In genomic region chr10:58364770-58365515, GRCm38 (mm10) we compare ENCODE assay signal across 11 mouse cellular contexts. TPM values are rescaled to one million over a fixed set of nuclear protein-coding genes. Genes with fewer than 3 reads are reported as not detected.
DNase-seq lines count a peak whose midpoint lies in the region; ATAC-seq and TF ChIP-seq lines count a peak whose summit lies in the region.
"Had no signal": no experiment of that assay in that cellular context is flagged by ENCODE, and none has a peak within 500 bp of the region (broad histone marks: within the 10 kb centered on the region; RNA-seq: fewer than 3 reads in every experiment).

No protein-coding gene starts in this region.

- ATAC-seq in heart, embryonic 12.5 days (ENCODE audit: insufficient number of reproducible peaks, low FRiP score), result no peak
- ATAC-seq in liver, embryonic 15.5 days (ENCODE audit: insufficient read depth), result no peak
- peak; percentile 55 for ATAC-seq in stomach, postnatal 0 days (ENCODE audit: low FRiP score, low TSS enrichment)

- peaks cover 3% of the 10 kb centered on the region; the same call in 1 of the 2 replicates for H3K36me3 ChIP-seq in heart, embryonic 12.5 days
- H3K36me3 ChIP-seq in liver, embryonic 15.5 days (replicated peaks), result 0 out of 2 replicates have a peak, but pooled peaks cover 4% of the 10 kb centered on the region
- H3K36me3 ChIP-seq in stomach, postnatal 0 days (ENCODE audit: control insufficient read depth, insufficient read depth, low read length), result no peaks in the 10 kb centered on the region
- H3K36me3 ChIP-seq: embryonic facial prominence, embryonic 15.5 days had no signal

- no peak for TF ChIP-seq EP300 in stomach, postnatal 0 days (optimal IDR thresholded peaks at IDR 0.05)

- no peak overlapping the region for H3K4me2 ChIP-seq in heart, embryonic 12.5 days
- no peak overlapping the region for H3K4me2 ChIP-seq in liver, embryonic 15.5 days
- H3K4me2 ChIP-seq in stomach, postnatal 0 days (replicated peaks; ENCODE audit: low read depth), result no peak overlapping the region
- H3K4me2 ChIP-seq: embryonic facial prominence, embryonic 15.5 days had no signal

- no peak overlapping the region for H3K4me3 ChIP-seq in heart, embryonic 12.5 days
- H3K4me3 ChIP-seq in liver, embryonic 15.5 days (replicated peaks), result no peak overlapping the region
- H3K4me3 ChIP-seq in stomach, postnatal 0 days (ENCODE audit: low read depth, low read length), result no peak overlapping the region
- H3K4me3 ChIP-seq: embryonic facial prominence, embryonic 15.5 days; heart, adult 2 months had no signal

- no peak for DNase-seq in heart, postnatal 36 days
- peak; percentile 45 for DNase-seq in testis, postnatal 10 days (ENCODE audit: low spot score)
- no peak for DNase-seq in testis, postnatal 14 days (ENCODE audit: low spot score)
- peak; percentile 46 for DNase-seq in stomach, postnatal 0 days (ENCODE audit: low spot score)
- no peak for DNase-seq in yolk sac, embryonic 10.5 days (ENCODE audit: low spot score)
- no peak for DNase-seq in thymus, postnatal 25 days
- DNase-seq: heart, adult 2 months had no signal

- H3K9me3 ChIP-seq in heart, embryonic 12.5 days (replicated peaks), result no peaks in the 10 kb centered on the region
- H3K9me3 ChIP-seq in liver, embryonic 15.5 days (replicated peaks), result no peaks in the 10 kb centered on the region
- H3K9me3 ChIP-seq in stomach, postnatal 0 days (ENCODE audit: control insufficient read depth, low read length), result no peaks in the 10 kb centered on the region
- H3K9me3 ChIP-seq: embryonic facial prominence, embryonic 15.5 days had no signal

- H3K4me1 ChIP-seq in heart, embryonic 12.5 days (replicated peaks), result peaks cover 52% of the 10 kb centered on the region
- H3K4me1 ChIP-seq in liver, embryonic 15.5 days (replicated peaks), result peaks cover 71% of the 10 kb centered on the region
- peaks cover 5% of the 10 kb centered on the region for H3K4me1 ChIP-seq in stomach, postnatal 0 days (replicated peaks; ENCODE audit: control insufficient read depth, insufficient read depth)
- H3K4me1 ChIP-seq: embryonic facial prominence, embryonic 15.5 days had no signal

- no peak for TF ChIP-seq CTCF in stomach, postnatal 0 days (IDR thresholded peaks at IDR 0.05; ENCODE audit: low read depth)

- WGBS in heart, embryonic 12.5 days, result 75% methylated on average over 5 of the region's 5 CpGs
- 53% methylated on average over 5 of the region's 5 CpGs for WGBS in liver, embryonic 15.5 days (ENCODE audit: insufficient replicate concordance)
- 48% methylated on average over 5 of the region's 5 CpGs for WGBS in stomach, postnatal 0 days

- no peak overlapping the region for H3K9ac ChIP-seq in heart, embryonic 12.5 days
- H3K9ac ChIP-seq in liver, embryonic 15.5 days, result 0 out of 2 replicates have a peak overlapping the region, but pooled peaks have one; percentile 9
- H3K9ac ChIP-seq in stomach, postnatal 0 days (ENCODE audit: low read length), result no peak overlapping the region
- H3K9ac ChIP-seq: embryonic facial prominence, embryonic 15.5 days had no signal

- H3K27me3 ChIP-seq in heart, embryonic 12.5 days (replicated peaks), result no peaks in the 10 kb centered on the region
- H3K27me3 ChIP-seq in liver, embryonic 15.5 days, result no peaks in the 10 kb centered on the region
- H3K27me3 ChIP-seq in stomach, postnatal 0 days (ENCODE audit: control insufficient read depth, insufficient read depth, low read length), result no peaks in the 10 kb centered on the region
- H3K27me3 ChIP-seq: embryonic facial prominence, embryonic 15.5 days had no signal

- peak overlapping the region; percentile 10; the same call in 1 of the 2 replicates for H3K27ac ChIP-seq in heart, embryonic 12.5 days (ENCODE audit: poor library complexity, severe bottlenecking)
- H3K27ac ChIP-seq in liver, embryonic 15.5 days (replicated peaks), result peak overlapping the region; percentile 30
- H3K27ac ChIP-seq in stomach, postnatal 0 days (replicated peaks), result peak overlapping the region; percentile 58; the same call in 1 of the 2 replicates
- H3K27ac ChIP-seq: embryonic facial prominence, embryonic 15.5 days; macrophage had no signal

- intact Hi-C loops in heart, postnatal 36 days (cut with DNase I), result loop anchor here (5.0 kb wide), 1 partner anchor 132 kb away; the partner anchor contains the start of gene Ccdc138

RNA-seq across cellular contexts. Expression of gene Lims1, which starts 41.7 kb away (rescaled TPM):
- polyA plus RNA-seq in heart, embryonic 12.5 days (2016; fragmentation: Nextera tagmentation; extraction: Ambion mirVana), result 160 and 161 TPM in 2 replicates
- 100 to 1,000 TPM; 159 to 186 TPM for total RNA-seq in heart, postnatal 36 days (2021)
- 83.1 and 85.4 TPM in 2 replicates for polyA plus RNA-seq in liver, embryonic 15.5 days (2015; fragmentation: Nextera tagmentation; extraction: Ambion mirVana)
- polyA plus RNA-seq in stomach, postnatal 0 days (2015; fragmentation: Nextera tagmentation; extraction: Ambion mirVana), result 101 and 111 TPM in 2 replicates

Comparison
In these comparisons a context has a peak if more than half of its experiments do, and no peak if none do; other contexts are left out.
1. DNase-seq: peak in testis, postnatal 10 days (single experiment) and stomach, postnatal 0 days (single experiment); none in heart, postnatal 36 days (0 of 2), testis, postnatal 14 days (single experiment), yolk sac, embryonic 10.5 days (single experiment) and thymus, postnatal 25 days (single experiment).
2. Peak in every context shown above with its lines, with median percentiles within 50 percentile points of each other: H3K27ac ChIP-seq.